Mouse (Mus musculus) lung, postnatal 0 days (tissue): Measurements from ENCODE around the gene Rras2.

Experiments used
- CTCF ChIP-seq: IDR thresholded peaks from 2 replicates; pipeline ENCODE4 v1.5.1; 2016; ENCODE audit warnings: antibody characterized with exemption, mild to moderate bottlenecking
- EP300 ChIP-seq: IDR thresholded peaks from 2 replicates; pipeline ENCODE4 v1.6.1; 2016; ENCODE audit warnings: antibody characterized with exemption, mild to moderate bottlenecking, control low read depth

DNA sequence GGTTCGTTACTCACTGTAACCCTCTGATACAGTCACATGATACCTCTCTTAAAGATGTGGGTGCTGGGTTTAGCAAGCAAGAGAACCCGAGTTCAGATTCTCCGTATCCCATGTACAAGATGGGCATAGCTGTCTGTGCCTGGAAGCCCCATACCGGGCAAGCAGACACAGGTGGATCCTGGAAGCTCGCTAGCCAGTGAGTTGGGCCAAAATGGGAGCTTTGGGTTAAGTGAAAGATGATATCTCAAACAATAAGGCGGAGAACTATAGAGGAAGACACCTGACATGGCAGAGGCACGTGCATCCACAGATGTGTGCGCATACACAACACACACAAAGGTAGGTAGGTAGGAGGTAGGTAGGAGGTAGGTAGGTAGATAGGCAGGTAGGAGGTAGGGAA, 90.7 kb downstream of the Rras2 start:
- TF ChIP-seq EP300 (no peak), CTCF (no peak)
